Mouse (Mus musculus) cortical plate, adult 2 months (tissue): Measurements from ENCODE around the gene Trp53rkb.

Experiments used
- CTCF ChIP-seq: fragments of 200-500 bp; IDR thresholded peaks from 2 replicates; pipeline ENCODE4 v1.5.1; 2011; ENCODE audit warnings: mild to moderate bottlenecking, control low read depth, low read length; ENCODE audit not compliant: insufficient read depth; ENCODE audit errors: extremely low read depth
- POLR2A ChIP-seq: fragments of 200-500 bp; IDR thresholded peaks from 2 replicates; pipeline ENCODE4 v1.6.1; 2011; ENCODE audit warnings: mild to moderate bottlenecking, low read length, control low read depth; ENCODE audit not compliant: insufficient read depth; ENCODE audit errors: extremely low read depth

DNA sequence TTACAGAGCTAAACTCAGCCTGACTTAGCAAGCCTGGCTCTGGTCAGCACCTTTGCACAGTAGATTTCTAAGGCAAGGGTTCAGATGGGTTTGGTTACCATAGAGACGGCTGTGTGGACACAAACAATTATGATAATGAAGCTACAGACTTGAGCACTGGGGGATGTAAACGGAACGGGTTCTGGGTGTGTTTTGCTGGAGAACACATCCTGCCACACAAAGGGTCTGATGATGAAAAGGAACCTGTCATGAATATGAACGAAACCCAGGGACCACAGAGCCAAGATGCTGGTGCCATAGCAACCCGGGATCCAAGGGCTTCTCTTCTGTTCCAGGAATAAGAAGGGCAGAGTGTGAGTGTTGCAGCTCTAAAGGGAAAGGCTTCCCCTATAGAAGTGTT, at the start of gene Trp53rkb:
- TF ChIP-seq CTCF (no peak), POLR2A (no peak)
